ENCODE assay signal across 20 mouse cellular contexts in genomic region chr14:25206855-25207254, GRCm38 (mm10).
DNase-seq lines count a peak whose midpoint lies in the region; ATAC-seq and TF ChIP-seq lines count a peak whose summit lies in the region.
"Had no signal": no experiment of that assay in that cellular context is flagged by ENCODE, and none has a peak within 500 bp of the region (broad histone marks: within the 10 kb centered on the region; RNA-seq: fewer than 3 reads in every experiment).

No protein-coding gene starts in this region.

- no peaks in the 10 kb centered on the region for H3K27me3 ChIP-seq in forebrain, embryonic 10.5 days (ENCODE audit: poor library complexity, severe bottlenecking)
- no peaks in the 10 kb centered on the region for H3K27me3 ChIP-seq in forebrain, embryonic 13.5 days
- H3K27me3 ChIP-seq in kidney, embryonic 15.5 days: no peaks in the 10 kb centered on the region
- no peaks in the 10 kb centered on the region for H3K27me3 ChIP-seq in embryonic facial prominence, embryonic 14.5 days (replicated peaks; ENCODE audit: control insufficient read depth, insufficient read depth, low read length)
- no peaks in the 10 kb centered on the region for H3K27me3 ChIP-seq in limb, embryonic 14.5 days (ENCODE audit: control insufficient read depth, insufficient read depth, low read length)

- TF ChIP-seq POLR2A in limb, embryonic 14.5 days (IDR thresholded peaks at IDR 0.05; ENCODE audit: borderline replicate concordance, extremely low read depth, insufficient read depth, insufficient read length): no peak

- no peak for ATAC-seq in forebrain, embryonic 13.5 days
- no peak for ATAC-seq in kidney, embryonic 15.5 days (replicated peaks; ENCODE audit: low FRiP score)
- ATAC-seq in embryonic facial prominence, embryonic 14.5 days (ENCODE audit: low read depth): 0 out of 2 replicates have a peak, but pooled peaks have one; percentile 15
- ATAC-seq in limb, embryonic 14.5 days (ENCODE audit: low FRiP score, low read depth): peak; percentile 62; the same call in 1 of the 2 replicates
- no peak for ATAC-seq in erythroblast, adult 5-6 weeks (replicated peaks; ENCODE audit: low FRiP score, poor library complexity, severe bottlenecking)
- ATAC-seq: activated CD4-positive, CD25-positive, alpha-beta regulatory T cell, adult 4 months; hindbrain, postnatal 0 days had no signal

- DNase-seq in forebrain, embryonic 10.5 days (ENCODE audit: extremely low spot score, low spot score): no peak
- DNase-seq in kidney, postnatal 25 days: no peak
- DNase-seq in embryonic facial prominence, embryonic 14.5 days (ENCODE audit: low spot score): no peak
- peak; percentile 37 for DNase-seq in limb, embryonic 14.5 days (ENCODE audit: low spot score)
- no peak for DNase-seq in urinary bladder, postnatal 4 days (ENCODE audit: low spot score in 2 of 2)
- DNase-seq: adrenal gland, postnatal 10 days; cerebellum, adult 18-20 months; cerebellum, postnatal 14 days; lung, adult 2 months; lung, postnatal 14 days; thymus, adult 18-20 months; thymus, postnatal 4 days had no signal

- H3K4me1 ChIP-seq in forebrain, embryonic 10.5 days: peaks cover 44% of the 10 kb centered on the region
- H3K4me1 ChIP-seq in forebrain, embryonic 13.5 days: no peaks in the 10 kb centered on the region
- H3K4me1 ChIP-seq in kidney, embryonic 15.5 days: peaks cover 58% of the 10 kb centered on the region
- peaks cover 24% of the 10 kb centered on the region for H3K4me1 ChIP-seq in embryonic facial prominence, embryonic 14.5 days (ENCODE audit: control insufficient read depth, insufficient read depth, low read length)
- H3K4me1 ChIP-seq in limb, embryonic 14.5 days (ENCODE audit: control insufficient read depth, insufficient read depth, low read length): peaks cover 41% of the 10 kb centered on the region

- no peaks in the 10 kb centered on the region for H3K9me3 ChIP-seq in forebrain, embryonic 10.5 days
- no peaks in the 10 kb centered on the region for H3K9me3 ChIP-seq in forebrain, embryonic 13.5 days (replicated peaks)
- H3K9me3 ChIP-seq in kidney, embryonic 15.5 days (replicated peaks): no peaks in the 10 kb centered on the region
- no peaks in the 10 kb centered on the region for H3K9me3 ChIP-seq in embryonic facial prominence, embryonic 14.5 days (ENCODE audit: control insufficient read depth, low read length)
- no peaks in the 10 kb centered on the region for H3K9me3 ChIP-seq in limb, embryonic 14.5 days (ENCODE audit: control insufficient read depth, low read length)
- H3K9me3 ChIP-seq: midbrain, embryonic 12.5 days had no signal

- WGBS in forebrain, embryonic 10.5 days: 91% methylated on average over 4 of the region's 4 CpGs
- 89% methylated on average over 4 of the region's 4 CpGs for WGBS in forebrain, embryonic 13.5 days
- 60% methylated on average over 4 of the region's 4 CpGs for WGBS in kidney, embryonic 15.5 days
- WGBS in embryonic facial prominence, embryonic 14.5 days: 70% methylated on average over 4 of the region's 4 CpGs
- WGBS in limb, embryonic 14.5 days: 31% methylated on average over 4 of the region's 4 CpGs

- H3K36me3 ChIP-seq in forebrain, embryonic 10.5 days (replicated peaks): no peaks in the 10 kb centered on the region
- H3K36me3 ChIP-seq in forebrain, embryonic 13.5 days (ENCODE audit: poor library complexity, severe bottlenecking): no peaks in the 10 kb centered on the region
- no peaks in the 10 kb centered on the region for H3K36me3 ChIP-seq in kidney, embryonic 15.5 days
- no peaks in the 10 kb centered on the region for H3K36me3 ChIP-seq in embryonic facial prominence, embryonic 14.5 days (ENCODE audit: control insufficient read depth, insufficient read depth, low read length)
- H3K36me3 ChIP-seq in limb, embryonic 14.5 days (ENCODE audit: control insufficient read depth, insufficient read depth, low read length): no peaks in the 10 kb centered on the region
- H3K36me3 ChIP-seq: midbrain, embryonic 12.5 days had no signal

- no peak overlapping the region for H3K4me2 ChIP-seq in forebrain, embryonic 13.5 days
- no peak overlapping the region for H3K4me2 ChIP-seq in kidney, embryonic 15.5 days
- H3K4me2 ChIP-seq in embryonic facial prominence, embryonic 14.5 days (ENCODE audit: low read depth, low read length): no peak overlapping the region
- no peak overlapping the region for H3K4me2 ChIP-seq in limb, embryonic 14.5 days (replicated peaks; ENCODE audit: low read depth, low read length, severe bottlenecking)
- H3K4me2 ChIP-seq: liver, embryonic 11.5 days; midbrain, embryonic 12.5 days had no signal

- H3K9ac ChIP-seq in forebrain, embryonic 13.5 days: no peak overlapping the region
- no peak overlapping the region for H3K9ac ChIP-seq in kidney, embryonic 15.5 days
- H3K9ac ChIP-seq in embryonic facial prominence, embryonic 14.5 days (ENCODE audit: low read depth, low read length): no peak overlapping the region
- no peak overlapping the region for H3K9ac ChIP-seq in limb, embryonic 14.5 days (ENCODE audit: low read depth, low read length, severe bottlenecking)
- H3K9ac ChIP-seq: midbrain, embryonic 12.5 days had no signal

- H3K4me3 ChIP-seq in forebrain, embryonic 10.5 days: no peak overlapping the region
- no peak overlapping the region for H3K4me3 ChIP-seq in forebrain, embryonic 13.5 days
- H3K4me3 ChIP-seq in kidney, embryonic 15.5 days (replicated peaks): no peak overlapping the region
- H3K4me3 ChIP-seq in embryonic facial prominence, embryonic 14.5 days (ENCODE audit: low read depth, low read length): no peak overlapping the region
- H3K4me3 ChIP-seq in limb, embryonic 14.5 days (replicated peaks; ENCODE audit: low read length): no peak overlapping the region
- H3K4me3 ChIP-seq: layer of hippocampus, adult 2 months; midbrain, embryonic 12.5 days had no signal

- H3K27ac ChIP-seq in forebrain, embryonic 10.5 days: peak overlapping the region; percentile 27; the same call in 1 of the 2 replicates
- H3K27ac ChIP-seq in forebrain, embryonic 13.5 days: no peak overlapping the region
- H3K27ac ChIP-seq in kidney, embryonic 15.5 days: peak overlapping the region; percentile 82
- peak overlapping the region; percentile 45; the same call in 1 of the 2 replicates for H3K27ac ChIP-seq in embryonic facial prominence, embryonic 14.5 days (replicated peaks; ENCODE audit: low read depth, low read length)
- peak overlapping the region; percentile 70 for H3K27ac ChIP-seq in limb, embryonic 14.5 days (replicated peaks; ENCODE audit: low read depth, low read length)
- H3K27ac ChIP-seq: hindbrain, postnatal 0 days; layer of hippocampus, adult 2 months; midbrain, embryonic 12.5 days had no signal

Comparison
In these comparisons a context has a peak if more than half of its experiments do, and no peak if none do; other contexts are left out.
1. ATAC-seq: peak in embryonic facial prominence, embryonic 14.5 days (single experiment) and limb, embryonic 14.5 days (single experiment); none in forebrain, embryonic 13.5 days (single experiment), kidney, embryonic 15.5 days (single experiment) and erythroblast, adult 5-6 weeks (single experiment).